Mouse (Mus musculus) left cerebral cortex, adult 2 months (tissue): ENCODE results near the gene Msh5. TPM values are rescaled to one million over a fixed set of nuclear protein-coding genes. Genes with fewer than 3 reads are reported as not detected.

Experiments
- DNase-seq, 2 experiments: peaks; one replicate each; pipeline ENCODE4 v3.0.0; 2021 to 2022; ENCODE audit warnings: low spot score in 2 of 2, mixed read lengths in 1 of 2; ENCODE audit errors: extremely low spot score in 1 of 2
- H3K27ac ChIP-seq: fragments of 200-600 bp; 2 replicates; pipeline ENCODE4 v1.8.1; 2022
- H3K4me3 ChIP-seq: fragments of 200-600 bp; 2 replicates; pipeline ENCODE4 v1.8.1; 2022
- CTCF ChIP-seq: fragments of 200-600 bp; IDR thresholded peaks from 2 replicates; pipeline ENCODE4 v1.8.1; 2022; ENCODE audit warnings: antibody characterized with exemption, mild to moderate bottlenecking, moderate library complexity
- intact Hi-C: fragments of 180-260 bp; cut with DNase I; formaldehyde crosslinking; loops from one replicate; pipeline ENCODE4 v1.15.1; 2025
- total RNA-seq, 2 experiments: library from RNA; stranded (reverse); gene quantifications; 2 replicates each; pipeline ENCODE4 v1.2.3; 2021

Gene Msh5
- total RNA-seq, 2 experiments from 2014 or later = 0.27 to 0.56 TPM

GRCm38 (mm10) chr17:34994751-34995150 lies 51.8 kb downstream of the Msh5 start:
- H3K27ac ChIP-seq = no peak overlapping the region
- no peak for TF ChIP-seq CTCF
- DNase-seq = no peak
- intact Hi-C loops = no loop called here
- H3K4me3 ChIP-seq = no peak overlapping the region

DNA sequence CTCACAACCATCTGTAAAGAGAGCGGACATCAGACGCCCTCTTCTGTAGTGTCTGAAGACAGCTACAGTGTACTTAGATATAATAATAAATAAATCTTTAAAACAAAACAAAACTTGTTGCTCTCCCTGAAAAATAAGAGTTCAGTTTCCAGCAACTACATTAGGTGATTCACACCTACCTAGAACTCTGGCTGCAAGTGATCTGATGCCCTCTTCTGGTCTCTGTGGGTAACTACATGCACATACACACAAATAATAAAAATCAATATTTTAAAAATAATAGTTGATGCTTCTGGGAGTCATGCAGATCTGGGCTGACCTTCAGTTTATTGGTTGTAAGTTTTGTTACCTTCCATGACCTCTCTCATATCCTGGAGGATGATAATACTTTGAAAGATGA lies 62.3 kb downstream of the Msh5 start:
- Histone ChIP-seq H3K27ac (no peak overlapping the region), H3K4me3 (no peak overlapping the region)
- peak; percentile 86 for TF ChIP-seq CTCF
- intact Hi-C loops = loop anchor here (5.0 kb wide), 2 partner anchors 127 to 147 kb away; partner anchors contain the start of genes Dxo and Stk19
- no peak for DNase-seq

- TF ChIP-seq CTCF = no peak
- intact Hi-C loops = loop anchor here (5.0 kb wide), 2 partner anchors 125 to 145 kb away; partner anchors contain the start of genes Dxo and Stk19
- no peak for DNase-seq
- Histone ChIP-seq H3K27ac (peak overlapping the region; percentile 92), H3K4me3 (peak overlapping the region; percentile 69)
Observed at GRCm38 (mm10) chr17:34982328-34982727, 64.2 kb downstream of the Msh5 start.

GRCm38 (mm10) chr17:34981690-34982180 lies 64.8 kb downstream of the Msh5 start, which contains the start of gene Lsm2:
Gene Lsm2, plus strand, starts transcription at chr17:34981862.
- intact Hi-C loops = loop anchor here (1.0 to 5.0 kb wide), 3 partner anchors 29 to 144 kb away; partner anchors contain the start of genes Dxo and Stk19
- peak; percentile 90 for DNase-seq
- peak; percentile 15 for TF ChIP-seq CTCF
- peak within 1 kb of the TSS; percentile 69 for H3K4me3 ChIP-seq
- peak within 1 kb of the TSS; percentile 92 for H3K27ac ChIP-seq

DNA sequence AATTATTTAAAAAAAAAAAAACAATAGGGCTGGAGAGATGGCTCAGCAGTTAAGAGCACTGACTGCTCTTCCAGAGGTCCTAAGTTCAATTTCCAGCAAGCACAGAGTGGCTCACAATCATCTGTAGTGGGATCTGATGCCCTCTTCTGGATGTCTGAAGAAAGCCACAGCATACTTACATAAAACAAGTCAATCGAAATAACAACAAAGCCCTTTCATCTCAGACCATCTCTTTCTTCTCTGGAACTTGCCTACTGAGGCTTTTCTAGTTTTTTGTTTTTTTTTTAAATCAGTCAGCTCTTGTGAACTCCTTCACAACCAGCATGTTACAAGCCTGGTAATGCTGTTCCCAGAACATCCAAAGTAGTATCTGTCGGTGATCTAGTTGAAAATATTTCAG lies 65.9 kb downstream of the Msh5 start:
- Histone ChIP-seq H3K27ac (peak overlapping the region; percentile 92), H3K4me3 (peak overlapping the region; percentile 69)
- intact Hi-C loops = loop anchor here (1.0 to 5.0 kb wide), 4 partner anchors 24 to 143 kb away; partner anchors contain the start of genes Dxo and Stk19
- peak; percentile 76 for TF ChIP-seq CTCF
- DNase-seq = no peak

- no peak for TF ChIP-seq CTCF
- DNase-seq = no peak
- Histone ChIP-seq H3K27ac (no peak overlapping the region), H3K4me3 (no peak overlapping the region)
- intact Hi-C loops = loop anchor here (1.0 to 5.0 kb wide), 3 partner anchors 23 to 142 kb away; partner anchors contain the start of genes Dxo and Stk19
Observed at GRCm38 (mm10) chr17:34979631-34980030, 66.9 kb downstream of the Msh5 start.

Other genes with a start within 250 kb of the Msh5 start
- not detected for gene Cyp21a1, start 242.2 kb downstream of the Msh5 start, total RNA-seq
- gene Stk19, start 209.8 kb downstream of the Msh5 start, total RNA-seq = 10 to 100 TPM; 54.8 to 61.5 TPM
- 10 to 100 TPM; 33.6 to 41.4 TPM for gene Dxo, start 209.7 kb downstream of the Msh5 start, total RNA-seq
- gene Skiv2l, start 196.5 kb downstream of the Msh5 start, total RNA-seq = 10 to 100 TPM; 70.1 to 70.4 TPM
- 10 to 100 TPM; 35.3 to 40.3 TPM for gene Nelfe, start 196.4 kb downstream of the Msh5 start, total RNA-seq
- gene Cfb, start 184.2 kb downstream of the Msh5 start, total RNA-seq = under 1 TPM in 1 of 2 experiments, not detected in 1; 0.14 TPM
- 1 to 10 TPM; 6.5 to 7.4 TPM for gene Zbtb12, start 167.3 kb downstream of the Msh5 start, total RNA-seq
- not detected for gene Gm20547, start 164.7 kb downstream of the Msh5 start, total RNA-seq
- gene C2, start 148.5 kb downstream of the Msh5 start, total RNA-seq = 1 to 10 TPM; 2.1 to 2.2 TPM
- gene Ehmt2, start 148.3 kb downstream of the Msh5 start, total RNA-seq = 100 to 1,000 TPM; 175 to 184 TPM
- gene Slc44a4, start 132.3 kb downstream of the Msh5 start, total RNA-seq = under 1 TPM; 0.45 to 0.79 TPM
- 10 to 100 TPM; 41.6 to 47.3 TPM for gene Neu1, start 115.5 kb downstream of the Msh5 start, total RNA-seq
- 10 to 100 TPM; 18.8 to 22.1 TPM for gene Hspa1b, start 87.5 kb downstream of the Msh5 start, total RNA-seq
- not detected for gene Gm20481, start 76.8 kb downstream of the Msh5 start, total RNA-seq
- 10 to 100 TPM; 14.5 to 17.2 TPM for gene Hspa1a, start 74.6 kb downstream of the Msh5 start, total RNA-seq
- under 1 TPM; 0.34 to 0.42 TPM for gene Hspa1l, start 74.0 kb downstream of the Msh5 start, total RNA-seq
- gene Lsm2, start 64.9 kb downstream of the Msh5 start, total RNA-seq = 10 to 100 TPM; 15.8 to 18.4 TPM
- gene Vars, start 45.8 kb downstream of the Msh5 start, total RNA-seq = 10 to 100 TPM; 44.1 to 46.6 TPM
- gene Vwa7, start 30.2 kb downstream of the Msh5 start, total RNA-seq = under 1 TPM; 0.40 to 0.43 TPM
- under 1 TPM in 1 of 2 experiments, not detected in 1; 0.59 TPM for gene Sapcd1, start 18.7 kb downstream of the Msh5 start, total RNA-seq
- gene Clic1, start 3.2 kb upstream of the Msh5 start, total RNA-seq = 1 to 10 TPM; 7.4 to 8.3 TPM
- 10 to 100 TPM; 10.1 to 11.0 TPM for gene Ddah2, start 12.3 kb upstream of the Msh5 start, total RNA-seq
- not detected for gene Ly6g6c, start 18.6 kb upstream of the Msh5 start, total RNA-seq
- not detected for gene Mpig6b, start 19.4 kb upstream of the Msh5 start, total RNA-seq
- 1 to 10 TPM; 2.1 to 3.6 TPM for gene Ly6g6e, start 30.2 kb upstream of the Msh5 start, total RNA-seq
- 1 to 10 TPM in 1 of 2 experiments, under 1 TPM in 1; 0.70 to 1.1 TPM for gene Ly6g6d, start 31.3 kb upstream of the Msh5 start, total RNA-seq
- under 1 TPM in 1 of 2 experiments, not detected in 1; 0.29 TPM for gene Ly6g6f, start 38.9 kb upstream of the Msh5 start, total RNA-seq
- 100 to 1,000 TPM; 109 to 117 TPM for gene Abhd16a, start 42.5 kb upstream of the Msh5 start, total RNA-seq
- not detected for gene Ly6g5c, start 61.5 kb upstream of the Msh5 start, total RNA-seq
- gene Ly6g5b, start 68.7 kb upstream of the Msh5 start, total RNA-seq = under 1 TPM; 0.79 TPM
- 10 to 100 TPM; 14.8 to 15.0 TPM for gene Gpank1, start 74.7 kb upstream of the Msh5 start, total RNA-seq
- 100 to 1,000 TPM; 177 to 187 TPM for gene Csnk2b, start 75.3 kb upstream of the Msh5 start, total RNA-seq
- 10 to 100 TPM; 27.0 to 28.5 TPM for gene D17H6S53E, start 79.6 kb upstream of the Msh5 start, total RNA-seq
- not detected for gene Apom, start 85.3 kb upstream of the Msh5 start, total RNA-seq
- gene Bag6, start 88.4 kb upstream of the Msh5 start, total RNA-seq = 100 to 1,000 TPM; 304 to 307 TPM
- 100 to 1,000 TPM; 285 to 321 TPM for gene Prrc2a, start 118.2 kb upstream of the Msh5 start, total RNA-seq
- 10 to 100 TPM in 1 of 2 experiments, 1 to 10 TPM in 1; 8.0 to 14.4 TPM for gene Aif1, start 129.3 kb upstream of the Msh5 start, total RNA-seq
- gene Lst1, start 141.7 kb upstream of the Msh5 start, total RNA-seq = 1 to 10 TPM; 6.4 to 7.4 TPM
- gene Ltb, start 147.7 kb upstream of the Msh5 start, total RNA-seq = under 1 TPM; 0.79 to 0.86 TPM
- gene Tnf, start 155.3 kb upstream of the Msh5 start, total RNA-seq = not detected
- under 1 TPM; 0.41 to 0.65 TPM for gene Lta, start 158.6 kb upstream of the Msh5 start, total RNA-seq
- not detected for gene Gm16181, start 174.1 kb upstream of the Msh5 start, total RNA-seq
- gene Atp6v1g2, start 186.9 kb upstream of the Msh5 start, total RNA-seq = 100 to 1,000 TPM; 549 to 569 TPM
- gene Nfkbil1, start 189.0 kb upstream of the Msh5 start, total RNA-seq = 10 to 100 TPM; 13.0 to 16.1 TPM
- 100 to 1,000 TPM; 215 TPM for gene Ddx39b, start 195.0 kb upstream of the Msh5 start, total RNA-seq
- gene H2-D1, start 216.0 kb upstream of the Msh5 start, total RNA-seq = 10 to 100 TPM; 20.3 to 25.3 TPM